Mouse (Mus musculus) heart, embryonic 11.5 days (tissue): ENCODE measurements around the gene Cnot1. TPM values are rescaled to one million over a fixed set of nuclear protein-coding genes. Genes with fewer than 3 reads are reported as not detected.

Experiments used
- ATAC-seq: fragments of 200-750 bp; cut with Nextera tagmentation; replicated peaks from 2 replicates; pipeline ENCODE4 v1.8.0; 2017; ENCODE audit warnings: moderate library complexity; ENCODE audit not compliant: insufficient number of reproducible peaks, low FRiP score, low TSS enrichment
- H3K27ac ChIP-seq: fragments of 300-500 bp; sonication (generic); 2 replicates; pipeline ENCODE4 v1.5.1; 2014; ENCODE audit warnings: mild to moderate bottlenecking, low read depth, low read length
- H3K27me3 ChIP-seq: fragments of 300-500 bp; sonication (generic); 2 replicates; pipeline ENCODE4 v1.6.1; 2014; ENCODE audit warnings: mild to moderate bottlenecking, low read length, mixed read lengths; ENCODE audit not compliant: control insufficient read depth, insufficient read depth
- H3K36me3 ChIP-seq: fragments of 300-500 bp; sonication (generic); 2 replicates; pipeline ENCODE4 v1.6.1; 2014; ENCODE audit warnings: mild to moderate bottlenecking, low read length, moderate library complexity, mixed read lengths; ENCODE audit not compliant: control insufficient read depth, insufficient read depth
- H3K4me1 ChIP-seq: fragments of 300-500 bp; sonication (generic); 2 replicates; pipeline ENCODE4 v1.6.1; 2014; ENCODE audit warnings: low read length; ENCODE audit not compliant: control insufficient read depth, insufficient read depth
- H3K4me2 ChIP-seq: fragments of 300-500 bp; sonication (generic); 2 replicates; pipeline ENCODE4 v1.6.1; 2014; ENCODE audit warnings: mild to moderate bottlenecking, moderate library complexity
- H3K4me3 ChIP-seq: fragments of 300-500 bp; sonication (generic); 2 replicates; pipeline ENCODE4 v1.5.1; 2014; ENCODE audit warnings: low read depth, low read length
- H3K9ac ChIP-seq: fragments of 300-500 bp; sonication (generic); 2 replicates; pipeline ENCODE4 v1.6.1; 2014; ENCODE audit warnings: mild to moderate bottlenecking, low read depth, low read length, moderate library complexity
- H3K9me3 ChIP-seq: fragments of 300-500 bp; sonication (generic); replicated peaks from 2 replicates; pipeline ENCODE4 v1.6.1; 2016; ENCODE audit warnings: low read length; ENCODE audit not compliant: control insufficient read depth
- WGBS: fragments of 180-500 bp; shearing (Covaris S2); extraction: QIAGEN DNeasy Blood & Tissue Kit; methylation state at CpG from one replicate; pipeline ENCODE4 v1.1.7; 2014; ENCODE audit not compliant: insufficient replicate concordance; 5-methylcytosine and 5-hydroxymethylcytosine counted together
- polyA plus RNA-seq: library from polyadenylated mRNA; unstranded; fragments of >200 nt; fragmentation: Nextera tagmentation; extraction: Ambion mirVana; gene quantifications from 2 replicates; pipeline ENCODE4 v1.2.1, GENCODE M21; 2014

Gene Cnot1
- polyA plus RNA-seq, 1 experiment from 2014 or later: 72.8 TPM

DNA sequence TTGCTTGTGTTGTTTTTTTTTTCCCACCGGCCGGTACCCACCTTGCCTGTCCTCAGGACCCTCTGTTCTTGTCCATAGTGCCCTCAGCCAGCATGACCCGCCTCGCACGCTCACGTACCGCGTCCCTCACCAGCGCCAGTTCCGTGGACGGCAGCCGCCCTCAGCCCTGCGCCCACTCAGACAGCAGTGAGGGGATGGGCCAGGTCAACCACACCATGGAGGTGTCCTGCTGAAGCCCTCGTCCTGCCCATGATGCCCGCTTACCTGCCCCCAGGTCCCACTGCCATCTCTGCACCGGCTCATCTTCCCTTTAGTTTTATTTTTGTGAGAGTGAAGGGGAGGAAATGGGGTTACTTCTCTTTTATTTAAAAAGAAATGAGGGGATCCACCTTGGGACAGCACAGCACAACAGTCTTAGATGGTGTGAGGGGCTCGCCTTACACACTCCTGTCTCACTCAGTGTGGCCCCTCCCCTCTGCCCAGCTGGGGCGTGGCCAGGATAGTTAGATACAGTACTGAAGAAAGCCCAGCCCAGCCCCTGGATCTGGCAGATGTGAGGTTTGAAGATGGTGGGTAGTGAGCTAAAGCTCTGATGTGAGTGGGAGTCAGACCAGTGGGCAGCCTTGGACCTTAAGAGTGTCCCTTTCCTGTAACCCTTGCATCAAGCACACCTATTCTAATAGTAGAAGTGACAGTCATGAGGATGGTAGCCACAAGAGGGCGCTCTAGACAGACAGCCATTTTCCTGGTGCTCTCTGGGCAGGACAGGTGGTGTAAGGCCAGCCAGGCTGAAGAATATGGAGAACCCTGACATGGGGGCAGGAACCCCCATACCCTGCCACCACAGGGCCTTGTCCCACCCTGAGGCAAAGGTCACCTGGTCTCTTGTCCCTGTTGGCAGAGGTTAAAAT lies 93.9 kb downstream of the Cnot1 start:
- peaks cover 26% of the 10 kb centered on the region for H3K4me1 ChIP-seq
- no peak overlapping the region for H3K4me2 ChIP-seq
- no peak overlapping the region for H3K4me3 ChIP-seq
- no peak overlapping the region for H3K9ac ChIP-seq
- peaks cover 5% of the 10 kb centered on the region for H3K36me3 ChIP-seq
- ATAC-seq: peak; percentile 33; the same call in 1 of the 2 replicates
- no peak overlapping the region for H3K27ac ChIP-seq
- H3K27me3 ChIP-seq: no peaks in the 10 kb centered on the region
- WGBS: 68% methylated on average over 19 of the region's 19 CpGs
- no peaks in the 10 kb centered on the region for H3K9me3 ChIP-seq

DNA sequence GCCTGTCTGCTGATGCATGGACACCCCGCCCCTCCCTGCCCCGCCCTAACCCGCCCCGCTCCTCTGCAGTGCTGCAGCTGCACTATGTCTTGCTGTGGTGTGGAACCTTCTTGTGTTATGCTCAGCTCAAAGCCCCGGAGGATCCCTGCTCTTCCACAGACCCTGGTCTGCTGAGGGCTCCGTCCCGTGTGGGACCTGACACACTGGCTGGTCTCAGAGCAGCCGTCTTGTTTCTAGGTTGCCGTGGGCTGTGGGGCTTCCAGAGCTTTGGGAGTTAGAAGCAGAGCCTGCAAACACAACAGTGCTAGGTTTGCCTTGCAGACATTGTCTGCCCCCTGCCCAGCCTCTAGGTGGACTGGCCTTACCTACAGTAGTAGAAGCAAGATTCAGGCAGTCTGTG lies 94.9 kb downstream of the Cnot1 start:
- 80% methylated on average over 9 of the region's 9 CpGs for WGBS
- Histone ChIP-seq H3K27ac (no peak overlapping the region), H3K9me3 (no peaks in the 10 kb centered on the region), H3K36me3 (peaks cover 11% of the 10 kb centered on the region), H3K27me3 (no peaks in the 10 kb centered on the region), H3K4me3 (no peak overlapping the region), H3K9ac (no peak overlapping the region), H3K4me1 (peaks cover 26% of the 10 kb centered on the region), H3K4me2 (no peak overlapping the region)
- ATAC-seq: no peak

DNA sequence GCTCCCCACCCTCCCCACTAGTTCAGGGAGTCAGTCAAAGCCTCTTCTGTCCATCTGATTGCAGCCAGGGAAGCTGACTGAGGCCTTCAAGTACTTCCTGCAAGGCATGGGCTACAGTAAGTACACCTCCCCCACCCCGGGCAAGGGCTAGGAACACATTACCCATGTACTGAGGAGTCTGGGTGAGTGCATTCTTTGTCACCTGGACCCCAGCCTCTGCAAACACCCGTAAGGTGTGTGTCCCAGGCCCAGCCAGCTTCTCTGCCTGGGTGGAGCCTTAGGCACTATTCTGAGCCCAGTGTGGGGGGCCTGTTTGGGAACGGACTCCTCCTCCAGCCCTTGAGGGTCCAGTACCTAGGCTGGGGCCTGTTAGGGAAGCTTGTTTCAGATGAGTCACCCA lies 96.2 kb downstream of the Cnot1 start:
- no peaks in the 10 kb centered on the region for H3K27me3 ChIP-seq
- peaks cover 20% of the 10 kb centered on the region for H3K36me3 ChIP-seq
- no peak overlapping the region for H3K27ac ChIP-seq
- WGBS: 56% methylated on average over 3 of the region's 3 CpGs
- H3K4me1 ChIP-seq: peaks cover 16% of the 10 kb centered on the region
- H3K9ac ChIP-seq: no peak overlapping the region
- no peaks in the 10 kb centered on the region for H3K9me3 ChIP-seq
- H3K4me3 ChIP-seq: no peak overlapping the region
- ATAC-seq: no peak
- no peak overlapping the region for H3K4me2 ChIP-seq

DNA sequence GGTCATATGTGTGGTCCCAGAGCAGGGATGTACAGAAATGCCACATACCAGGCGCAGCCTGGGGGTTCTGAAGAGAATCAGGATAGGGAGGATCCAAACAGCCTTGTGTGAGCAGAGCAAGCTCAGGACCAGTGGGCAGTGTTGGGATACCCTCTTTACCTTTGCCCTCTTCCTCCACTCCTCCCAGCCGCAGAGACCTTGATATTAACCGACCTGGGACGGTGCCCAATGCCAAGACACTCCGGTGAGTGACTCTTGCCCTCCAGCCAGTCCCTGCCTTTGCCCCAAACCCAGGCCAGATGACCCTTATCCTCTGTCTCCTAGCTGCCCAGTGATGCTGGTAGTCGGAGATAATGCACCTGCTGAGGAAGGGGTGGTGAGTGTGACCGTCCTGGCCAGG lies 97.7 kb downstream of the Cnot1 start:
- no peak overlapping the region for H3K4me3 ChIP-seq
- no peak overlapping the region for H3K27ac ChIP-seq
- H3K9me3 ChIP-seq: no peaks in the 10 kb centered on the region
- 75% methylated on average over 7 of the region's 7 CpGs for WGBS
- H3K27me3 ChIP-seq: no peaks in the 10 kb centered on the region
- H3K4me1 ChIP-seq: peaks cover 20% of the 10 kb centered on the region
- ATAC-seq: no peak
- H3K9ac ChIP-seq: peak overlapping the region; percentile 46; the same call in 1 of the 2 replicates
- H3K4me2 ChIP-seq: no peak overlapping the region
- H3K36me3 ChIP-seq: peaks cover 22% of the 10 kb centered on the region

DNA sequence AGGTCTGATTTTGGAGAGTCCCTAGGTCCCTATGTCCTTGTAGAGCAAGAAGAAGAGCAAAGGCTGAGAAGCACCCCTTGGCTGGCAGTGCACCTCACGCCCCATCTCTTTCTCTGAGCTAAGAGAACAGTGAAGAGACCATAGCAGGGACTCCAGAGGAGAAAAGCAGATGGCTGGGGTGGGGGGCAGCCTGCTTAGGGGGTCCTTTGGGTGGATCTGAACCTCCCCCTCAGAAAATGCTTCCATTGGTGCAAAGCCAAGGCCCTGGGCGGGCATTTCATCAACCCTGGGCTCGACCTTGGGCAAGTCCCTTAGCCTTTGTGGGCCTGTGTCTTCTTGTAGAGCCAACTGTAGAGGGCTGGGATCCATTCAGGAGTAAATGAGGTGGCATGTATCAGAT lies 102.7 kb downstream of the Cnot1 start:
- no peak for ATAC-seq
- H3K4me2 ChIP-seq: peak overlapping the region; percentile 86

DNA sequence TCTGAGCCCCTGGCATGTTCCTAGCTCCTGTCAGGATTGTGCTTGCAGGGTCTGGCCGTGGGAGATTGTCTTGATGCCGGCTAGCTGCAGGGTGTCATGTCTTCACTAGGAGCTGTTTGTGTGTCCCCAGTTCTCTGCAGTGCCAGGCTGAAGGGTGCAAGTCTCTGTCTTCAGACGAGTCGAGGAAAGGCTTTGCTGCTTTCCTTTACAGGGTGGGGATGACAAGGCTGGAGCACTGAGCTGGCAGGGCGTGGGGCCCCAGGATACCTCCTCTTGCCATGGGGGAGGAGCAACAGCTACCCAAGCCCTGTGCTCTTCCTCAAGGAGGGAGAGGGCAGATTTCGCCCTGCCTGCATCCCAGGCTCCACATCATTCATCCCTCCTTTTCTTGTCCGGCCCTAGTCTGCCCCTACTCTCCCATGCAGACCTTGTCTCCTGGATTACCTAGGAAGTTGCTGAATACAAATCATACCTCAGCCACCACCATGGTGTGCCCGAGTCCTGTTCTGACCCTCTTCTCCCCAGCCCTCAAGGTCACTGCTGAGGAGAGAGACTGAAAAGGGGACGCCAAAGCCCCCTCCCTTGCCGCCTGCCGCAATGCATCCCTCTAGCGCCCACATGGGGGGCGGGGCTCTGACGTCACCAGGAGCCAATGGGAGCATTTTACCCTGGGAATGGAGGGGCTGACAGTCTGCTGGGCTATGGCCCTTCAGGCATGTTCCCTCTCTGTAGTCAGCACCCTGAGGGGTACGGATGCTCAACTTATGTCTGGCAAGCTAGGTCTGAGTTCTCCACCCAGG lies 103.6 kb downstream of the Cnot1 start:
- Histone ChIP-seq H3K27me3 (peaks cover 6% of the 10 kb centered on the region; the same call in 1 of the 2 replicates), H3K9me3 (no peaks in the 10 kb centered on the region), H3K36me3 (peaks cover 18% of the 10 kb centered on the region; the same call in 1 of the 2 replicates), H3K4me2 (peak overlapping the region; percentile 86), H3K4me1 (peaks cover 14% of the 10 kb centered on the region), H3K4me3 (peak overlapping the region; percentile 76), H3K27ac (peak overlapping the region; percentile 82), H3K9ac (peak overlapping the region; percentile 81)
- ATAC-seq: peak; percentile 24
- WGBS: 3% methylated on average over 15 of the region's 15 CpGs

More for the DNA sequence above, 102.7 kb downstream of the Cnot1 start:
- H3K27me3 ChIP-seq: 0 out of 2 replicates have a peak, but pooled peaks cover 3% of the 10 kb centered on the region
- peaks cover 14% of the 10 kb centered on the region for H3K4me1 ChIP-seq
- peaks cover 22% of the 10 kb centered on the region; the same call in 1 of the 2 replicates for H3K36me3 ChIP-seq
- H3K4me3 ChIP-seq: peak overlapping the region; percentile 76
- no peaks in the 10 kb centered on the region for H3K9me3 ChIP-seq
- no peak overlapping the region for H3K27ac ChIP-seq
- WGBS: 87% methylated on average over 3 of the region's 3 CpGs
- peak overlapping the region; percentile 29; the same call in 1 of the 2 replicates for H3K9ac ChIP-seq

DNA sequence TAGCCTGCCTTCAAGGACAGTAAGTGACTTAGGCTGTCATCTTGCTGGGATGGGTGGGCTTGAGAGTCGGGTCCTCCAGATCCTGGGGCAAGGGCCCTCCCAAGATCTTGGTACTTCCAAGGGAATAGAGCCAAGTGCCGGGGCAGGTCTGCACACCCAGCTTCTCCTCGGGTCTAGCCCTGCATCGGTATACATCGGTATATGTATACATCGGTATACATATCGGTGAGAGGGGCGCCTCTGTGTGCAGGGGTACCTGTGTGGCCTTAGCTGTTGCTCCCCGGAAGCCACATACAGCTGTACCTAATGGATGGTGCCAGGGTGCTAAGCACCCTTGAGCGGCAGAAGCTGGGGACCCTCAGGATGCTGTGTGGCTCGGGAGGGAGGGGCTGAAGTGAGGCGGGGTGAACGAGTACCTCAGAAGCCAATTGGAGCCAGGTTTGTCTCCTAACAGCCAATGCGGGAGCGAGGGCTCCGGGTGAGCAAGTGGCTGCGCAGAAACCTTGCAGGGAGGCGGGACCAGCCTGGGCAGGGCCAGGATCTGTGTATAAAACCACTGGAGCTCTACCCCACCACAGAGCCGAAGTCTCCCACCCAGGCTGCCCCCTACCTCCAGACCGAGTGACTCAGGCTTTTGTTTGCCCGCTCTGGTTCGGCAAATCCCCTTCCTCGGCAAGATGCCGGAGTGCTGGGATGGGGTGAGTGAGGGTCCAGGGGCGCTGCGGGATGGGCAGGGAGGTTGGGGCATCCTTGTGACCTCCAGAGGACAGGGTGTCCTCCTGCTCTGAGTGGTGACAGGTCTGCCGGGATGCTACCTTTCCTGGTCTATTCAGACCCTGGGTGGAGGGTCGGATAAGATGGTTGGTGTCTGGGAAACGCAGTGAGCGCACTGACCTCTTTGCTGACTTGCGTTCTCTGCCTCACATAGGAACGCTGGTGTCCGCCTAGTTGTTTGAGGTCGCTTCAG lies 104.5 kb downstream of the Cnot1 start:
- peak overlapping the region; percentile 76 for H3K4me3 ChIP-seq
- peak overlapping the region; percentile 81 for H3K9ac ChIP-seq
- peak overlapping the region; percentile 82 for H3K27ac ChIP-seq
- peak overlapping the region; percentile 86 for H3K4me2 ChIP-seq
- H3K4me1 ChIP-seq: peaks cover 14% of the 10 kb centered on the region
- ATAC-seq: peak; percentile 84
- H3K27me3 ChIP-seq: peaks cover 10% of the 10 kb centered on the region; the same call in 1 of the 2 replicates
- 2% methylated on average over 34 of the region's 34 CpGs for WGBS
- no peaks in the 10 kb centered on the region for H3K9me3 ChIP-seq
- H3K36me3 ChIP-seq: peaks cover 12% of the 10 kb centered on the region; the same call in 1 of the 2 replicates
